ENCODE assay signal across 9 mouse cellular contexts in the genomic region with DNA sequence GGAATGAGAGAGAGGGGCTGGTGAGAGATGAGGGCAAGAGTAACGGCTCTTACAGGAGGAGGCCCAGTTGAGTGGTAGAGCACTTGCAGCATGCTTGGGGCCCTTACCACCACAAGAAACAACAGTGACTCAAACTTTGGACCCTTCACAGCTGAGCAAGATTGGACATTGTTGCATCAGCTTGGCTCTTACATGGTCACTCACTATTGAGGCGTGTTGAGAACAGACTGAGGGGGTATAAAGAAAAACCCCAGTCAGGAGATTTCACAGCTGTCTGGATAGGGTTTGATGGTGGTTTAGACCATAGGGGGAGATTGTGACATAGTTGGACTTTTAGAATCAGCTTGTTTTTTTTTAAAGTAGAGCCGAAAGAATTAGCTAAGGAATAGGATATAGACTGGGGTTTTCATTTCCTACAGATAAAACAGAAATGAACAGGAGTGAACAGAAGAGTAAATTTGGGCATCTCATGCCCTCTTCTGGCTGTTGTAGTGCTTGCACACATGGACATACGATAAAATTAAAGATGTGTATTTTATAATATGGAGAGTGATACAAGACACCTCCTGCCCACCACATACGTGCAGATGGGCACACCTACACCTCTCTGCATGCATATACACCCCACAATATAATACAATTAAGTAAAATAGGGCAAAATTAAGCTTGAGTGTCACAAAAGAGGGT. TPM values are rescaled to one million over a fixed set of nuclear protein-coding genes. Genes with fewer than 3 reads are reported as not detected.
A peak's percentile ranks its signal among the peaks of the same experiment; 100 is the strongest.
DNase-seq lines count a peak whose midpoint lies in the region; ATAC-seq and TF ChIP-seq lines count a peak whose summit lies in the region.
"Had no signal": no experiment of that assay in that cellular context is flagged by ENCODE, and none has a peak within 500 bp of the region (broad histone marks: within the 10 kb centered on the region; RNA-seq: fewer than 3 reads in every experiment).

No protein-coding gene starts in this region.

- H3K4me3 ChIP-seq in hindbrain, postnatal 0 days (ENCODE audit: low read length) = no peak overlapping the region
- no peak overlapping the region for H3K4me3 ChIP-seq in hindbrain, embryonic 12.5 days
- H3K4me3 ChIP-seq: embryonic facial prominence, embryonic 15.5 days had no signal

- TF ChIP-seq CTCF in hindbrain, postnatal 0 days (IDR thresholded peaks at IDR 0.05; ENCODE audit: low read depth) = peak; percentile 61

- no peaks in the 10 kb centered on the region for H3K4me1 ChIP-seq in hindbrain, postnatal 0 days (ENCODE audit: insufficient read depth, low read length)
- H3K4me1 ChIP-seq in hindbrain, embryonic 12.5 days = no peaks in the 10 kb centered on the region
- H3K4me1 ChIP-seq: embryonic facial prominence, embryonic 15.5 days had no signal

- H3K36me3 ChIP-seq in hindbrain, postnatal 0 days (ENCODE audit: insufficient read depth, low read length) = peaks cover 14% of the 10 kb centered on the region; the same call in 1 of the 2 replicates
- H3K36me3 ChIP-seq in hindbrain, embryonic 12.5 days = peaks cover 27% of the 10 kb centered on the region

- H3K27me3 ChIP-seq in hindbrain, postnatal 0 days (ENCODE audit: insufficient read depth, low read length) = no peaks in the 10 kb centered on the region
- no peaks in the 10 kb centered on the region for H3K27me3 ChIP-seq in hindbrain, embryonic 12.5 days
- H3K27me3 ChIP-seq: embryonic facial prominence, embryonic 15.5 days had no signal

- DNase-seq in hindbrain, postnatal 0 days (ENCODE audit: low spot score) = peak; percentile 52
- DNase-seq in 3134 (ENCODE audit: extremely low read depth, insufficient read length, low spot score) (peak; percentile 5), NIH3T3 (ENCODE audit: low read depth) (peak; percentile 53)
- DNase-seq in kidney, postnatal 4 days = peak; percentile 16 to 27
- DNase-seq in right cerebral cortex, adult 18-20 months = no peak
- DNase-seq in cerebellum, adult 11-12 months = no peak

- no peak overlapping the region for H3K27ac ChIP-seq in hindbrain, postnatal 0 days
- no peak overlapping the region for H3K27ac ChIP-seq in hindbrain, embryonic 12.5 days
- H3K27ac ChIP-seq: embryonic facial prominence, embryonic 15.5 days had no signal

- 74% methylated on average over 5 of the region's 5 CpGs for WGBS in hindbrain, postnatal 0 days
- 84% methylated on average over 5 of the region's 5 CpGs for WGBS in hindbrain, embryonic 12.5 days

- no peak overlapping the region for H3K9ac ChIP-seq in hindbrain, postnatal 0 days (replicated peaks; ENCODE audit: low read length)
- H3K9ac ChIP-seq in hindbrain, embryonic 12.5 days = no peak overlapping the region
- H3K9ac ChIP-seq: embryonic facial prominence, embryonic 15.5 days had no signal

- ATAC-seq in hindbrain, postnatal 0 days = no peak
- ATAC-seq in hindbrain, embryonic 12.5 days (ENCODE audit: low FRiP score) = no peak
- no peak for ATAC-seq in monocyte, adult 5-6 weeks (replicated peaks; ENCODE audit: insufficient number of reproducible peaks, low FRiP score, low TSS enrichment, poor library complexity, severe bottlenecking)

- no peak overlapping the region for H3K4me2 ChIP-seq in hindbrain, postnatal 0 days (ENCODE audit: low read depth, low read length)
- no peak overlapping the region for H3K4me2 ChIP-seq in hindbrain, embryonic 12.5 days (replicated peaks)
- H3K4me2 ChIP-seq: embryonic facial prominence, embryonic 15.5 days had no signal

- H3K9me3 ChIP-seq in hindbrain, postnatal 0 days (ENCODE audit: low read length) = no peaks in the 10 kb centered on the region
- H3K9me3 ChIP-seq in hindbrain, embryonic 12.5 days (replicated peaks) = no peaks in the 10 kb centered on the region
- H3K9me3 ChIP-seq: embryonic facial prominence, embryonic 15.5 days had no signal

RNA-seq across cellular contexts. Expression of a gene that starts 23.4 kb away (rescaled TPM):
- 81.0 and 85.0 TPM in 2 replicates for total RNA-seq in hindbrain, postnatal 0 days (2014; rRNA removed)
- 105 and 112 TPM in 2 replicates for polyA plus RNA-seq in hindbrain, postnatal 0 days (2015; fragmentation: Nextera tagmentation; extraction: Ambion mirVana)
- 134 and 142 TPM in 2 replicates for polyA plus RNA-seq in hindbrain, embryonic 12.5 days (2016; fragmentation: Nextera tagmentation; extraction: Ambion mirVana)
- 108 to 112 TPM (median 110 TPM) in 3 replicates for total RNA-seq in monocyte, adult 5-6 weeks (2017)

RNA-seq across cellular contexts. Expression of a gene that starts 51.2 kb away (rescaled TPM):
- total RNA-seq in hindbrain, postnatal 0 days (2014; rRNA removed) = 13.3 and 17.4 TPM in 2 replicates
- 26.7 and 29.9 TPM in 2 replicates for polyA plus RNA-seq in hindbrain, postnatal 0 days (2015; fragmentation: Nextera tagmentation; extraction: Ambion mirVana)
- polyA plus RNA-seq in hindbrain, embryonic 12.5 days (2016; fragmentation: Nextera tagmentation; extraction: Ambion mirVana) = 16.5 and 20.3 TPM in 2 replicates
- total RNA-seq in monocyte, adult 5-6 weeks (2017) = 2.7 to 3.4 TPM (median 3.4 TPM) in 3 replicates

Comparison
In these comparisons a context has a peak if more than half of its experiments do, and no peak if none do; other contexts are left out.
1. DNase-seq: peak in hindbrain, postnatal 0 days (single experiment), 3134 (single experiment), NIH3T3 (single experiment) and kidney, postnatal 4 days (2 of 2); none in right cerebral cortex, adult 18-20 months (single experiment) and cerebellum, adult 11-12 months (single experiment).